In the genomic region with DNA sequence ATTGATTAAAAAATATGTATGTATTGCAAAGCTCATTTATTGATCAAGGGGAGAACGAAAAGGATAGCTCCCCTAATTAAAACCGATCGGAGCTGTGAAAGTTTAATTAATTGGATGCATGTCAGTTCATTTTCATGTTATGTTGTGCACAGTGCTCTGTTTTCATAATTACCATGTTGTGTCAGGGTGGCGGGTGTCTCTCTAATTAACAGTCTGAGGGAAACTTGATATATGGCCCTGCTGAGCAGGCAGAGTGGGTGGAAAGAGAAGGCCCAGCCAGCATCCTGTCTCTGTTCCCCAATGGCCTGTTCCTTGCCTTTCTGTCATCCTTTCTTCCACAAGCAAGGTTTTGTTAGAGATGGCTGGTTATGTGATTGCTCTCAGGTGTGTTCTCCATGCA, we compare ENCODE assay signal across 26 mouse cellular contexts.
DNase-seq lines count a peak whose midpoint lies in the region; ATAC-seq and TF ChIP-seq lines count a peak whose summit lies in the region.
"Had no signal": no experiment of that assay in that cellular context is flagged by ENCODE, and none has a peak within 500 bp of the region (broad histone marks: within the 10 kb centered on the region; RNA-seq: fewer than 3 reads in every experiment).

No protein-coding gene starts in this region.

- H3K4me3 ChIP-seq in forebrain, embryonic 13.5 days = no peak overlapping the region
- no peak overlapping the region for H3K4me3 ChIP-seq in forebrain, embryonic 12.5 days (replicated peaks)
- H3K4me3 ChIP-seq in forebrain, embryonic 15.5 days = no peak overlapping the region
- no peak overlapping the region for H3K4me3 ChIP-seq in forebrain, embryonic 10.5 days
- H3K4me3 ChIP-seq: embryonic facial prominence, embryonic 13.5 days; embryonic facial prominence, embryonic 15.5 days; erythroblast, embryonic 14.5 days had no signal

- H3K27ac ChIP-seq in forebrain, embryonic 13.5 days = no peak overlapping the region
- H3K27ac ChIP-seq in forebrain, embryonic 12.5 days = no peak overlapping the region
- H3K27ac ChIP-seq in forebrain, embryonic 15.5 days (replicated peaks) = no peak overlapping the region
- H3K27ac ChIP-seq in forebrain, embryonic 10.5 days = no peak overlapping the region
- H3K27ac ChIP-seq: embryonic facial prominence, embryonic 13.5 days; embryonic facial prominence, embryonic 15.5 days had no signal

- ATAC-seq in forebrain, embryonic 13.5 days = peak; percentile 65; the same call in 1 of the 2 replicates
- ATAC-seq in forebrain, embryonic 12.5 days (ENCODE audit: low FRiP score) = no peak
- peak; percentile 35; the same call in 1 of the 2 replicates for ATAC-seq in forebrain, embryonic 15.5 days (replicated peaks)
- ATAC-seq: activated CD4-positive, CD25-positive, alpha-beta regulatory T cell, adult 4 months; CD4-positive, CD25-positive, alpha-beta regulatory T cell, adult 4 months; Patski had no signal

- no peaks in the 10 kb centered on the region for H3K36me3 ChIP-seq in forebrain, embryonic 13.5 days (ENCODE audit: poor library complexity, severe bottlenecking)
- no peaks in the 10 kb centered on the region for H3K36me3 ChIP-seq in forebrain, embryonic 12.5 days (replicated peaks)
- no peaks in the 10 kb centered on the region for H3K36me3 ChIP-seq in forebrain, embryonic 15.5 days
- H3K36me3 ChIP-seq in forebrain, embryonic 10.5 days (replicated peaks) = no peaks in the 10 kb centered on the region
- H3K36me3 ChIP-seq: embryonic facial prominence, embryonic 13.5 days; embryonic facial prominence, embryonic 15.5 days; G1E had no signal

- no peak overlapping the region for H3K4me2 ChIP-seq in forebrain, embryonic 13.5 days
- no peak overlapping the region for H3K4me2 ChIP-seq in forebrain, embryonic 12.5 days
- no peak overlapping the region for H3K4me2 ChIP-seq in forebrain, embryonic 15.5 days (replicated peaks)
- H3K4me2 ChIP-seq: embryonic facial prominence, embryonic 13.5 days; embryonic facial prominence, embryonic 15.5 days had no signal

- H3K27me3 ChIP-seq in forebrain, embryonic 13.5 days = no peaks in the 10 kb centered on the region
- H3K27me3 ChIP-seq in forebrain, embryonic 12.5 days = no peaks in the 10 kb centered on the region
- no peaks in the 10 kb centered on the region for H3K27me3 ChIP-seq in forebrain, embryonic 15.5 days
- no peaks in the 10 kb centered on the region for H3K27me3 ChIP-seq in forebrain, embryonic 10.5 days (ENCODE audit: poor library complexity, severe bottlenecking)
- H3K27me3 ChIP-seq: CH12.LX; embryonic facial prominence, embryonic 13.5 days; embryonic facial prominence, embryonic 15.5 days; Patski had no signal

- peaks cover 15% of the 10 kb centered on the region for H3K4me1 ChIP-seq in forebrain, embryonic 13.5 days
- peaks cover 7% of the 10 kb centered on the region for H3K4me1 ChIP-seq in forebrain, embryonic 12.5 days
- H3K4me1 ChIP-seq in forebrain, embryonic 15.5 days = 0 out of 2 replicates have a peak, but pooled peaks cover under 1% of the 10 kb centered on the region
- H3K4me1 ChIP-seq in forebrain, embryonic 10.5 days = peaks cover 21% of the 10 kb centered on the region

- 45% methylated on average over 4 of the region's 4 CpGs for WGBS in forebrain, embryonic 13.5 days
- WGBS in forebrain, embryonic 12.5 days = 76% methylated on average over 4 of the region's 4 CpGs
- 32% methylated on average over 4 of the region's 4 CpGs for WGBS in forebrain, embryonic 15.5 days
- WGBS in forebrain, embryonic 10.5 days = 83% methylated on average over 4 of the region's 4 CpGs

- no peak for TF ChIP-seq CTCF in brain, embryonic 14.5 days (IDR thresholded peaks at IDR 0.05; ENCODE audit: borderline replicate concordance, extremely low read depth, insufficient read depth, insufficient read length)

- no peaks in the 10 kb centered on the region for H3K9me3 ChIP-seq in forebrain, embryonic 13.5 days (replicated peaks)
- H3K9me3 ChIP-seq in forebrain, embryonic 12.5 days = no peaks in the 10 kb centered on the region
- H3K9me3 ChIP-seq in forebrain, embryonic 15.5 days = no peaks in the 10 kb centered on the region
- no peaks in the 10 kb centered on the region for H3K9me3 ChIP-seq in forebrain, embryonic 10.5 days
- H3K9me3 ChIP-seq: embryonic facial prominence, embryonic 13.5 days; embryonic facial prominence, embryonic 15.5 days had no signal

- no peak overlapping the region for H3K9ac ChIP-seq in forebrain, embryonic 13.5 days
- no peak overlapping the region for H3K9ac ChIP-seq in forebrain, embryonic 12.5 days
- no peak overlapping the region for H3K9ac ChIP-seq in forebrain, embryonic 15.5 days (replicated peaks)
- H3K9ac ChIP-seq: embryonic facial prominence, embryonic 13.5 days; embryonic facial prominence, embryonic 15.5 days had no signal

- no peak for TF ChIP-seq POLR2A in brain, embryonic 14.5 days (IDR thresholded peaks at IDR 0.05; ENCODE audit: borderline replicate concordance, extremely low read depth, insufficient read depth, insufficient read length, poor library complexity, severe bottlenecking)

- intact Hi-C loops in gastrocnemius, postnatal 36 days (cut with DNase I) = loop anchor here (10.0 kb wide), 1 partner anchor 553 kb away; no protein-coding TSS in a partner anchor

- DNase-seq in forebrain, embryonic 10.5 days (ENCODE audit: extremely low spot score, low spot score) = no peak
- peak; percentile 71 for DNase-seq in brain, embryonic 14.5 days (ENCODE audit: low read depth)
- peak; percentile 82 for DNase-seq in retina, postnatal 1 day
- DNase-seq in gastrocnemius, postnatal 36 days = no peak
- DNase-seq: adrenal gland, adult 8-10 months; adrenal gland, postnatal 14 days; adrenal gland, postnatal 36 days; B cell, adult 2 months; cerebellum, adult 11 months; cerebellum, adult 18-20 months; cerebellum, adult 8-10 months; cerebellum, adult 9-11 months; cerebellum, postnatal 14 days; cerebellum, postnatal 36 days; embryo, embryonic 11 days had no signal

Comparison
In these comparisons a context has a peak if more than half of its experiments do, and no peak if none do; other contexts are left out.
1. DNase-seq: peak in brain, embryonic 14.5 days (single experiment) and retina, postnatal 1 day (single experiment); none in forebrain, embryonic 10.5 days (single experiment) and gastrocnemius, postnatal 36 days (0 of 2).